Mouse (Mus musculus): Measurements from ENCODE around the gene Lrrc4c. TPM values are rescaled to one million over a fixed set of nuclear protein-coding genes. Genes with fewer than 3 reads are reported as not detected.

Lrrc4c gene
- polyA plus RNA-seq, 1 experiment from 2014 or later, result 2.8 TPM

DNA sequence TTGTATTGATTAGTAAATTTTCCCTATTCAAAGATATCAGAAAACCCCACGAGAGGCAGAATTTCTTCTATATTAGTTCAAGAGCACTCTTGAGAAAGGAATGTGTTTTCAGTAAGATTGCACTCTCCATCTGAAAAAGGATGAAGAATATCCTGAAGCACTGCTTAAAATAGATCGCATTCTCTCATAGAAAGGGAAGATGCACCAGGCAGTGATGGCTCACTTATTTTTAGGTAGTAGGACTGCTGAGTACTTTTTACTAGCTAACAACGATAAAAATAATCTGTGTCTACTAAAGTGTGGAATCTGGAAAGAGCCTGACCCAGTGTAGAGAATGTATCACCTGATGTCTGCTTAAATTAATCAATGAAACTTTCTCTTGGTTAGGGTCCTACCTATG, 820.5 kb downstream of the Lrrc4c start:
- Histone ChIP-seq H3K9ac (no peak overlapping the region), H3K36me3 (no peaks in the 10 kb centered on the region), H3K4me1 (no peaks in the 10 kb centered on the region), H3K27me3 (replicated peaks) (no peaks in the 10 kb centered on the region), H3K4me2 (no peak overlapping the region), H3K27ac (no peak overlapping the region), H3K4me3 (replicated peaks) (no peak overlapping the region), H3K9me3 (no peaks in the 10 kb centered on the region)
- WGBS, result 82% methylated on average over 3 of the region's 3 CpGs
- ATAC-seq (ENCODE audit: insufficient read depth, low FRiP score, low read depth), result no peak

DNA sequence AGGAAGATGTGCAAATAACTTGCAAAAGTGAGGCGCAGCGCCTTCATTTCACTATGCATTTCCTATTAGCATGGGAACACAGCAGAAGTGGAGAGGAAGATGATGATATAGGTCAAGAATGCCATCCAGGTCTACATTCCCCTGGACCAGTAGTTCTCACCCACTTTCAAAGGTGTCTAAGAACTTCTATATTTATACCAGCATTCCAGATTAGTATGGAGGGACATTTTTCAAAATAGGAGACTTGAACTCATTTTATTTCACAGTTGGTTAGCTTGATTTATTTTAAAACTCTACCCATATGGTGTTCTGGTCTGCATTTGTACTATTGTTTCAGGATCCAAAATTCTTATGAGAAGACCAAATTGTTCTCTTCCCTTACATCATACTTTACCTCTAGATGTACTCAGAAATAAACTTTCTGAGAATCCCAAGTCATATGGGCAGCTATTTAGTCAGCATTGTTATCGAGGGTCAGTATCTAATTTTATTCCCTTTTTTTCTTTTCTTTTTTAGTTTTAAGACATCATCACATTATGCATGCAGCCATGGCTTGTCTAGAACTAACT, 833.7 kb downstream of the Lrrc4c start:
- no peaks in the 10 kb centered on the region for H3K4me1 ChIP-seq
- 91% methylated on average over 3 of the region's 3 CpGs for WGBS
- no peak for ATAC-seq (ENCODE audit: insufficient read depth, low FRiP score, low read depth)
- no peak overlapping the region for H3K27ac ChIP-seq
- H3K9ac ChIP-seq, result no peak overlapping the region
- H3K4me3 ChIP-seq (replicated peaks), result no peak overlapping the region
- no peaks in the 10 kb centered on the region for H3K36me3 ChIP-seq
- no peak overlapping the region for H3K4me2 ChIP-seq
- no peaks in the 10 kb centered on the region for H3K9me3 ChIP-seq
- no peaks in the 10 kb centered on the region for H3K27me3 ChIP-seq (replicated peaks)

DNA sequence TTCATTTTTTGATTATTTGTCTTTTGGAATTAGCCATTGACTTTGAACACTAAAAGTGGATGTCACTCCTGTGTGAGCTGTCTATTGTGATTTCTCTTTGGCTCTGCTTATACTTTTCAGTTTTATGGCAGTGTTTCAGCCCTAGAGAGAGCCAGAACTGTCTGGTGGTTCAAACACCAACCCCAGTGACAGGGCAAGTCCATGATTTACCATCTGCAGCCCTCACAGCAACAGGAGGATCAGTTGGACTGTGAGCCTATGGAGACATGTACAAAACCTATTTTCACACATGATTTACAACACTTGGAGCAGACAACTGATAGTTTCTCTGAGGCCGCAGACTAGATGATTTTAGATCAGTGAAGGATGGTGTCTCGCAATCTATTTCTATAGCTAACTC, 847.8 kb downstream of the Lrrc4c start:
- Histone ChIP-seq H3K4me1 (no peaks in the 10 kb centered on the region), H3K27ac (no peak overlapping the region), H3K27me3 (replicated peaks) (no peaks in the 10 kb centered on the region), H3K9me3 (no peaks in the 10 kb centered on the region), H3K4me3 (replicated peaks) (no peak overlapping the region), H3K4me2 (no peak overlapping the region), H3K36me3 (no peaks in the 10 kb centered on the region), H3K9ac (no peak overlapping the region)
- no peak for ATAC-seq (ENCODE audit: insufficient read depth, low FRiP score, low read depth)
- WGBS, result 79% methylated on average over 2 of the region's 2 CpGs

DNA sequence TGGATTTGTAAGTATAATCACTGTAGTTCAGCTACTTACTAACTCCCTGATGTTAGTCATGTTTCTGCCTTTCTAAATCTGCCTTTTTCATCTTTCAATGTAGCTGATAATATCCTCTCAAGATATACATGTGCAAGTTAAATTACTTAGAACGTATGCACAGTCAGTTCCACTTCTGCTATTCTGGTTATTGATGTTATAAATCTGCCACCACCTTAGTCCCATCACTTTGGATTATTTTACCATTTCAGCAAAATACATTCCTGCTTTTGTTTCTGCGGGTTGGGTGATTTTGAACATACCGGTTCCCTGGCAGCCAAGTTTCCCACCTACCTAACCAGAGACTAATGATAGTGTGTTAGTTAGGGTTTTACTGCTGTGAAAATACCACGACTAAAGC, 860.4 kb downstream of the Lrrc4c start:
- Histone ChIP-seq H3K9me3 (no peaks in the 10 kb centered on the region), H3K27ac (no peak overlapping the region), H3K4me3 (replicated peaks) (no peak overlapping the region), H3K4me2 (no peak overlapping the region), H3K27me3 (replicated peaks) (no peaks in the 10 kb centered on the region), H3K9ac (no peak overlapping the region), H3K4me1 (no peaks in the 10 kb centered on the region), H3K36me3 (no peaks in the 10 kb centered on the region)
- ATAC-seq (ENCODE audit: insufficient read depth, low FRiP score, low read depth), result no peak
- WGBS, result 82% methylated on average over 4 of the region's 4 CpGs

DNA sequence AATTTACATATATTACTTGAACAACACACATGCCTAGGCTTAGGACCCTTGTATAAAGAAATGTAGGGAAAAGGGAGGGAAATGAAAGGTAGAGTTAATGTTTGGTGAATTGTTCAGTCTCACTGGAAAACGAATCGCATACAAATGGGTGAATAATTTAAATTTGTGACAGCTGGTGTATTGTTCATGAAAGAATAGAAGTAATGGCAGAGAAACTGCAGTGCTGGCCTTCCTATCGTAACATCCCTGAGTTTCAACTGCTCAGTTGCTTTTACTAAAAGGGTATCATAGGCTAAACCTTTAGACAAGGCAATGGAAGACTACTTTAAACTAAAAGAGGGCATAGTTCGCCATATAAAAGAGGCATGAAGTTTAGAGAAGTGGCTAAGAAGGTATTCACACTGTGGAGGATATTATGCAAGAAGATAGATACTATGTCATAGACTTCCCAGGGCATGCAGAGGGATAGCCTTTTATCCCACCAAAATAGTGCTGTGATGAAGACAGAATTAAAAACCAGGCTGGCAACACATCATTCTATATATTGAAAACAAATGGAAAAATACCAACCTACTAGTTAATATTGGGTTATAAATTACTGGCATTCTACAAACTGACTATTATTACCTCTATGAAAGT, 879.1 kb downstream of the Lrrc4c start:
- H3K27me3 ChIP-seq (replicated peaks), result no peaks in the 10 kb centered on the region
- H3K9ac ChIP-seq, result no peak overlapping the region
- ATAC-seq (ENCODE audit: insufficient read depth, low FRiP score, low read depth), result no peak
- no peak overlapping the region for H3K4me2 ChIP-seq
- H3K36me3 ChIP-seq, result no peaks in the 10 kb centered on the region
- H3K9me3 ChIP-seq, result no peaks in the 10 kb centered on the region
- H3K27ac ChIP-seq, result no peak overlapping the region
- no peaks in the 10 kb centered on the region for H3K4me1 ChIP-seq
- no peak overlapping the region for H3K4me3 ChIP-seq (replicated peaks)
- 74% methylated on average over 4 of the region's 4 CpGs for WGBS

DNA sequence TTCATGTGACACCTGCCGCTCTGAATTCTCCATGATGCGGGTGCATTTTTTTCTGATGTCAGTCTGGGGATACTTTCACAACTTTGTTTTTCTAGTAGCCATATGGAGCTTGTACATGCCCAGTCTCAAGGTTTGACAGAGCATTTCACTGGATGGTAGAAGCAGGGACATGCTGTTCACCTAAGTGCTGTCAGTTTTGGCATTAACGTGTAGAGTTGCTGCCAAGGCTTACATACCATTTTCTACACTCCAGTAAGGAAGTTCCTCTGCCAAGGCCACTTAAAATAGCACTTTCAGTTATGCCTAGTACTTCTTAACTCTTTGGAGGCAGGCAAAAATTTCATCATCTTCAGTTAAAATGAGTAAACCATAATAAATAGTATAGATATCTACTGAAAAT, 915.0 kb downstream of the Lrrc4c start:
- WGBS, result 78% methylated on average over 3 of the region's 3 CpGs
- Histone ChIP-seq H3K9me3 (no peaks in the 10 kb centered on the region; the same call in 1 of the 2 replicates), H3K36me3 (no peaks in the 10 kb centered on the region), H3K27me3 (replicated peaks) (no peaks in the 10 kb centered on the region), H3K9ac (no peak overlapping the region), H3K27ac (no peak overlapping the region), H3K4me2 (no peak overlapping the region), H3K4me3 (replicated peaks) (no peak overlapping the region), H3K4me1 (no peaks in the 10 kb centered on the region)
- ATAC-seq (ENCODE audit: insufficient read depth, low FRiP score, low read depth), result no peak

DNA sequence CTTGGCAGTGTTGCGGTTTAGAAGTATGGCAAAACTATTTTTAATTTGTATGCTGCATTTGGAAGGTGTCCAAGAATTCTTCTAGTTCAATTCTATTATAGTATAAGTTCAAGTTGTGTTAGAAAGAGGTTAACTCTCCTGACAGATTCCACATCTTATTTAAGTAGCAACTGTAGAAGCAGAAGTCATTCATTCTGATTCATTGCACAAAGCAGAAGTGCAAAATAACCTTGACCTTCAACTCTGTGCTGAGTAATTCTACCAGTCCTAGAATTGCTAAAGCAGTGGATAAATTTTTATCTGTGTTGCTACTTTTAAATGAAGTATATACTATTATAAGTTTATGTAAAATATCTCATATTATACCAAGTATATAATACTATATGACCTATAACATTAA, 916.1 kb downstream of the Lrrc4c start:
- Histone ChIP-seq H3K27me3 (replicated peaks) (no peaks in the 10 kb centered on the region), H3K4me2 (no peak overlapping the region), H3K27ac (no peak overlapping the region), H3K36me3 (no peaks in the 10 kb centered on the region), H3K9me3 (no peaks in the 10 kb centered on the region; the same call in 1 of the 2 replicates), H3K9ac (no peak overlapping the region), H3K4me3 (replicated peaks) (no peak overlapping the region), H3K4me1 (no peaks in the 10 kb centered on the region)
- no peak for ATAC-seq (ENCODE audit: insufficient read depth, low FRiP score, low read depth)
- WGBS, result 42% methylated on average over 1 of the region's 1 CpGs

DNA sequence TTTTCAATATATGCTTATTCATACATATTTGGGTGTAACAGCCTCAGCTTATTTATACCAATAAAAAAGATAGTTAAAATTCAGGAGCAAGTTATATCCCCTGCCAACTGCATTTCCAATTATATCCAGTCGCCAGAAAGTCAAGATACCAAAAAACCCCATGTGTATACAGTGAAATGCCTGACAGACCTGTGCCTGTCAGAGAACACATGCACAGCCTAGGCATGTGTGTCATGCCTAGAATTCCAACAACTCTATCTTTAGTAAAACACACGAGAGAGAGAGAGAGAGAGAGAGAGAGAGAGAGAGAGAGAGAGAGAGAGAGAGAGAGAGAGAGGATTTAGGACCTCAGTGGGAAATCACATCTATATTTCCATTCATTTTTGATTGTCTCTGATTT, 956.7 kb downstream of the Lrrc4c start:
- H3K27me3 ChIP-seq (replicated peaks), result no peaks in the 10 kb centered on the region
- no peaks in the 10 kb centered on the region for H3K4me1 ChIP-seq
- H3K9ac ChIP-seq, result no peak overlapping the region
- no peaks in the 10 kb centered on the region for H3K36me3 ChIP-seq
- 49% methylated on average over 2 of the region's 2 CpGs for whole genome bisulfite sequencing
- H3K9me3 ChIP-seq, result no peaks in the 10 kb centered on the region
- H3K4me2 ChIP-seq, result no peak overlapping the region
- no peak overlapping the region for H3K27ac ChIP-seq
- no peak overlapping the region for H3K4me3 ChIP-seq (replicated peaks)
- ATAC-seq (ENCODE audit: insufficient read depth, low FRiP score, low read depth), result no peak

DNA sequence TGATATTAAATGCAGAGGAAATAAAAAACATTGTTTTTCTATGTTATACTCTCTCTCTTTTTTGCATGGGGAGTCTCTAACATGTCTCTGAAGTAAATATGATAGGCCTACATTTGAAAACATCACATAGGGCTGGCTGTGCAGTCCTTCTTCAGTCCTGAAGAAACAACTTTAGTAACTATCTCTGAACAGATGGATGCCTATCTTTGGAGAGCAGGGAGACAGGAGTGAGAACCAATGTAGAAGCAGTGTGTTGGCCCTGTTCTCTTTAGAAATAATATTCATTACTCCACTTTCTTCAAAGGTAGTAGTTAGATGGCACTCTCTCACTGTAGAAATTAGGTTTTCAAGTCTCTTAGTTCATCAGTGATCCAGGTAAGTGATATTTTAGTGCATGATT, 967.0 kb downstream of the Lrrc4c start:
- H3K27me3 ChIP-seq (replicated peaks), result no peaks in the 10 kb centered on the region
- H3K9me3 ChIP-seq, result no peaks in the 10 kb centered on the region
- no peak overlapping the region for H3K4me2 ChIP-seq
- H3K27ac ChIP-seq, result no peak overlapping the region
- no peak overlapping the region for H3K9ac ChIP-seq
- H3K4me3 ChIP-seq (replicated peaks), result no peak overlapping the region
- no peak for ATAC-seq (ENCODE audit: insufficient read depth, low FRiP score, low read depth)
- no peaks in the 10 kb centered on the region for H3K4me1 ChIP-seq
- no peaks in the 10 kb centered on the region for H3K36me3 ChIP-seq

DNA sequence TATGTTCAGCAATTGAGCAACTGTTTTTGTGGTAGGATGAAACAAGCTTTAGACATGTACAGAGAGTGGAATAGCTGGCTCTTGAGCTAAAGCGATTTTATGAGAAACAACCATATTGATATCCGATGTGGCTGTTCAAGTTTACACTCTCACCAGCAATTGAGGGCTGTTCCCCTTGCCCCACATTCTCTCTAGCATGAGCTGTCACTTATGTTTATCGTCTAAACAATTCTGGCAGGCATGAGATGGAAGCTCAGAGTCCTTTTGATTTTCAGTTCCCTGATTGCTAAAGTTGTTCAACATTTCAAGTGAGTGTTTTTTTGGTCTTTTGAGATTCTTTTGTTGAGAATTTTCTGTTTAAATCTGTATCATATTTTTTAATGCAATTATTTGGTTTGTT, 976.2 kb downstream of the Lrrc4c start:
- Histone ChIP-seq H3K9ac (no peak overlapping the region), H3K4me2 (no peak overlapping the region), H3K4me1 (no peaks in the 10 kb centered on the region), H3K27ac (no peak overlapping the region), H3K36me3 (no peaks in the 10 kb centered on the region), H3K9me3 (no peaks in the 10 kb centered on the region), H3K27me3 (replicated peaks) (no peaks in the 10 kb centered on the region), H3K4me3 (replicated peaks) (no peak overlapping the region)
- WGBS, result 79% methylated on average over 3 of the region's 3 CpGs
- ATAC-seq (ENCODE audit: insufficient read depth, low FRiP score, low read depth), result no peak

DNA sequence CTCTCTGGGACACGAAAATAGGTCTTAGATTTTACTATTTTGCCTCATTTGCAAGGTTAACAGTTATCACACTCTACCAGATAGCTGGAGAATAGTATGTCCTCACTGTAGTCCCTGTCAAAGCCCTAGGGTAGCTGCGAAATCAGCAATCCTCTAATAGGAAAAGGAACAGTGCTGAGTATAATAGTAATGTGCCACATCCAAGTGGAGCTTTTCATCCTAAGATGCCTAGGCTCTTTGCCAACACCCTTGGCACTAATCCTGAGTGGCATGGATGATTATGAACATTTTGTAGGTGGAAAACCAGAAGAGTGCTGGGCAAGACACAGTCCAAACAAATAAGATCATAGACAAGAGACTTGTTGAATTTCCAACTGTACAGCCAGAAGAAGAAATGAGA, 981.7 kb downstream of the Lrrc4c start:
- H3K9me3 ChIP-seq, result no peaks in the 10 kb centered on the region
- no peaks in the 10 kb centered on the region for H3K4me1 ChIP-seq
- no peak overlapping the region for H3K27ac ChIP-seq
- no peak overlapping the region for H3K9ac ChIP-seq
- H3K4me2 ChIP-seq, result no peak overlapping the region
- no peaks in the 10 kb centered on the region for H3K36me3 ChIP-seq
- no peak for ATAC-seq (ENCODE audit: insufficient read depth, low FRiP score, low read depth)
- H3K27me3 ChIP-seq (replicated peaks), result no peaks in the 10 kb centered on the region
- WGBS, result 71% methylated on average over 2 of the region's 2 CpGs
- no peak overlapping the region for H3K4me3 ChIP-seq (replicated peaks)

DNA sequence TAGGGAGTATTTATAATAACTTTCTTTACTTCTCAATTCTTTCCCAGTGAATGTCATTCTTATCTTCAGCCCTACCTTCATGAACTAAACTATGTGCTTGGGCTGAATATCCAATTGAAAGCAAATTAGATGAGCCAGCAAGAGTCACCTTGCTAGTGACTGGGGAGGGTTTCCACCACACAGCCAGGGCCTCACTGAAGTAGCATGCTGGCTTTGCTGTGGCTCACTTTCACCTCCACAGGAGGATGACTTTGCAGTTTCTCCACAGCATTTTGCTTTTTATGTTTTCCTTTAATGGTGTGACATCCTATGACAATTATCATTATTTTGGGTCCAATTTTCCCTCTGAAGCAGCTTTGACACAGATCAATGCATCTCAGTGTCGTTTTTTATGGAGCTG, 1000.0 kb downstream of the Lrrc4c start:
- Histone ChIP-seq H3K4me3 (replicated peaks) (no peak overlapping the region), H3K27ac (no peak overlapping the region), H3K27me3 (replicated peaks) (no peaks in the 10 kb centered on the region), H3K9me3 (no peaks in the 10 kb centered on the region), H3K9ac (no peak overlapping the region), H3K36me3 (no peaks in the 10 kb centered on the region), H3K4me1 (no peaks in the 10 kb centered on the region), H3K4me2 (no peak overlapping the region)
- WGBS, result 67% methylated on average over 1 of the region's 1 CpGs
- no peak for ATAC-seq (ENCODE audit: insufficient read depth, low FRiP score, low read depth)

DNA sequence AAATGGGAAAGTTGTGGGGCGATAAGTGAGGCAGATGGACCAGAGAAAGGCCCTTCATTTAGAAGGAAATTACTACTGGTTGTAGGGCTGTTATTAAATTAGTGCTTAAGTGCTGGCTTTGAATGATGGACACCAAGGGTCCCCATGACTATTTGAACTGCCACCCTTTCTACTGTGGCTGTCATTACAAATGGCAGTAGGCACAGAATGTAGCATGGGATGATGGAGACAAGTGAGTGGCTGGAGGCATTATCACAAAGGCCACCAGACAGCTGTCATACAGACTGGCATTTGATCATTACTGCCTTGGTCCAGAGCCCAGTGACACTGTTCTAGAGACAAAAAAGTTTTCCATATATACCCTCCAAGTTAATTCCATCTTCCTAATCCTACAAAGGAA, 1000.6 kb downstream of the Lrrc4c start:
- Histone ChIP-seq H3K9me3 (no peaks in the 10 kb centered on the region), H3K4me3 (replicated peaks) (no peak overlapping the region), H3K9ac (no peak overlapping the region), H3K27me3 (replicated peaks) (no peaks in the 10 kb centered on the region), H3K4me1 (no peaks in the 10 kb centered on the region), H3K36me3 (no peaks in the 10 kb centered on the region), H3K27ac (no peak overlapping the region), H3K4me2 (no peak overlapping the region)
- no peak for ATAC-seq (ENCODE audit: insufficient read depth, low FRiP score, low read depth)
- WGBS, result 64% methylated on average over 1 of the region's 1 CpGs

Measured in stomach, embryonic 15.5 days (tissue).